Mouse (Mus musculus) retina, adult 2 months (tissue): ENCODE measurements at regions not wholly inside any gene's neighbourhood (a gene's known extent, or its start where the extent isn't known, plus 50 kb on each side); places are given as distances from the start of the nearest gene placed in this dataset.
"Not testable (repeated sequence)": the region's sequence is repeated elsewhere in the genome, so short reads cannot be mapped to it uniquely, and the experiment has no call there.

ENCODE experiments used
- DNase-seq: peaks from one replicate; pipeline ENCODE4 v3.0.0-alpha.2; 2012; ENCODE audit warnings: low read depth, low spot score

DNA sequence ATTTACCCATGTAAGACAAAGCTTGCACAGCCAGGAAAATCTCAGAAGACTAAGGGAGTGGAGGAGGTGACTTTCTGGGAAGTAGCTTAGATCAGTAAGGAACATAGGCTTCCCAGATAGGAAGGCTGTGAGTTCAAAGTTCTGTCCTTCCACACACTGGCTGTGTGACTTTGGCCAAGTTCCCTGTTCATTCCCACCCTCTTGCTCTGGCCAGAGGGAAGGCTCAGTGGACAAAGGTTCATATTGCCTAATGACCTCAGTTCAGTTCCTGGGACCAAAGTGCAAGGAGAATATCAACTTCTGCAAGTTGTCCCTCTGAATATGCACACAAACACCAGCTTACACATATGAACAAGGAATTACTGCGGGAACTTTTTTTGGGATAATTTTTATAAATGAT, 255.6 kb upstream of the Pik3r1 start:
- DNase-seq = no peak

DNA sequence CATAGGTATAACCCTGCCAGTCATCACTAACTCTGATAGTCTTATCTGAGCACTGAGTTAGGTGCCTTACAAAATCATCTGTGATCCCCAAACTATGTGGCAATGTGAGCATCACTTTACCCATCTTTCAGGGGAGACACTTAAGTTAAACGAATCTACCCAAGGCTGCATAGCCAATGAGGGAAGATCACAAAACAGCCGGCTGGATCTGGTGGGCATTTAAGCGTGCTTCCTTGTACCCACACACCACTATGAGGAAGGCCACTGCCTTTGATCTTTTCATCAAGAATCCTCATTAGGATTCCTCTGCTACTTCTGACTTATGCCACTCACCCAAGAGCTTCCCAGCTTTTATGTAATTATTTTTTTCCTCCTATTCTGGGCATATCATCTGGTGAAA, 257.1 kb upstream of the Pik3r1 start:
- no peak for DNase-seq

DNA sequence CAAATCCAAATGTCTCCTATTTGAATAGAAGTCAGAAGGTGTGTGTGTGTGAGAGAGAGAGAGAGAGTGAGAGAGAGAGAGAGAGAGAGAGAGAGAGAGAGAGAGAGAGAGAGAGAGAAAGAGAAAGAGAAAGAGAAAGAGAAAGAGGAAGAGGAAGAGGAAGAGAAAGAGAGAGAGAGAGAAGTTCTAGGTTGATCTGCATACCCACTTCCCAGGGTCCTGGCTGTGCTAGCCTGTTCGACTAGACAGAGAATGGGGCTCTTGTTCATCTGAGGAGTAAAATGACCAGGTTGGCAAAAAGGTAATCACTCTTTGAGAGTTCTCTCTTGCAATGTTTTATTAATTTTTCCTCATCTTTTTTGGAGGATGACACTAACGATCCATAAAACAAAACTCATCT, 257.5 kb upstream of the Pik3r1 start:
- DNase-seq = not testable (repeated sequence)

DNA sequence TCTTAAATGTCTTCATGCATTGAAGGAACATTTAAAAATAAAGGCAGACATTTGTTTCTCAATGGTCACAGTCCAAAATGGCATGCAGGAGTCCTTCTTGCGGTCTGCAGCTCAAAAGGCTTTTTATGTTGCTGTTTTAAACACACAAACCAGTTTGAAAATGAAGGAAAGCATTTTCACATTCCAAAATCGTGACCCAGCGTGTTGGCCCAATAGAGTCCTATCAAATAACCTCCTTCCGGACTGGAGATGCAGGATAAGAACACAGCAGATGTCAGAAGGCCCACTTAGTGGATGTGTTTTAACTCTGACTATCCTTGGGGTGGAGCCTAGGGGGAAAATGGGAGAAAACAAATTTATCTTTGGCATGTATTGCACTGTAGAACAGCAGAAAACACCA, 263.4 kb upstream of the Pik3r1 start:
- no peak for DNase-seq

DNA sequence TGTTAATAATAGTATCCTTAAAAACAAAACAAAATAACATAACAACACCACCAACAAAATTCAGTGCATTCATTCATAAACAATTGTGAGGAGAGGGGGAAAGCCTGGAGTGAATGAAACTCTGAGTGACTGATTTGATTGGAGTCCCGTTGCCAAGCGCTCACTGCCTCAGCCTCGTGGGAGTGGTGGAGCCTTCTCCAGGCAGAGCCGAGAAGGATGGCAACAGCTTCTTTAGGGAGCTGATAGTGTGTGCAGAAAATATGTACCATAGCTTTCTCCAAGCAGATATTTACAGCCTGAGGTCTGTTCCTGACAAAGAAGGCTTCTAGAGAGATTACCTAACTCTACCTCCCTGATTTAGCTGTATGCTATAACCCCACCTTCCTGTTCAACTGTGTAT, 266.5 kb upstream of the Pik3r1 start:
- DNase-seq = no peak

DNA sequence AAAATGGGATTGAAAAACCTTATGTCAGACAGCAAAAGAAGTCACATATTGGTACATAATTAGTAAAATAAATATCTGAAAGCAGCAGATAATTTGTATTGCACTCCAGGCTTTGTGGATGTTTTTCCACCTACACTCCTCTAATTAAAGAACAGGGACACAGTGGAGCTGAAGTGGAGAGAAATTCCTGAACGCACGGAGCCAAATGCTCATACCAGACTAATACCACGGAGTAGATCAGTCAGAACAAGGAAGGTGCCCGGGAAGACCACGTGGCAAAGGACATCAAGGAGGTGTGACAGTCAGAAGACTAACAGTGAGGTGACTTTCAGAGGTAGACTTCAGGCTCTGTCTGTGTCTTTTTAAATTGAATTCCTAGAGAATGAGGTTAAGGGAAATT, 268.0 kb upstream of the Pik3r1 start:
- DNase-seq = no peak

DNA sequence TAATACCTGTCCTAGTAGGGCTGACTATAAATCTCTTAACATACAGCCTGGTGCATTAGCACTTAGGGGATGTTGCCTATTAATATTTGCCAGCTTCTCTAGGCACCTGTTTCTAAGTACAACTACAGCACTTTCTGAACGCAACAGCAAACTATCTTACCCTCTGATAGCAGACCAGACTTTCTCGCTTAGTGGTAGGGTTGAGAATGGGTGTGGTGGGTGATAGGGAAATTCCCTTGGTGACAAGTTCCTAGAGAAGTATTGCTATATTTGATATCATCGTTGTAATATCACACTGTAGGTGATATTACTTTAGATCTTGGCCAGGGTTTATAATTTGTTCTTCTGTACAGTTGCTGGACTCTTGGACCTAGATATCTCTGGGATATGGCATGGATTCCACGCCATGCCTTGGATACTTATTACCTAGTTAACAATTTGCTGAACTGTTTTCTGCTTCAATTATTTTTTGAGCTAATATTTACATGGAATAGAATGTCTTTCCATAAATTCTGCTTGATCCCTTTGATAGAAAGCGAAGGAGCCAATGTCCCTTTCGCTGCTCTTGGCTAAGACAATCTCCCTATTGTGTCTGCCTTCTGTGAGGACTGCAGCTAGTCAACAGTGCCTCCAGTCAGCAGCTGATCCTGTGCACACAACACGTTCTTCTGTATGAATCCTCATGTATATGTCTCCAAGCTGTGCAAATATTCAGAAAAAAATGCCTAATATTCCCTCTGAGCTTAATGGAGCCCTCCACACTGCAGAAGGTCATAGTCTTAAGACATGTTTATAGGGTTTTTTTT, 269.0 kb upstream of the Pik3r1 start:
- no peak for DNase-seq

DNA sequence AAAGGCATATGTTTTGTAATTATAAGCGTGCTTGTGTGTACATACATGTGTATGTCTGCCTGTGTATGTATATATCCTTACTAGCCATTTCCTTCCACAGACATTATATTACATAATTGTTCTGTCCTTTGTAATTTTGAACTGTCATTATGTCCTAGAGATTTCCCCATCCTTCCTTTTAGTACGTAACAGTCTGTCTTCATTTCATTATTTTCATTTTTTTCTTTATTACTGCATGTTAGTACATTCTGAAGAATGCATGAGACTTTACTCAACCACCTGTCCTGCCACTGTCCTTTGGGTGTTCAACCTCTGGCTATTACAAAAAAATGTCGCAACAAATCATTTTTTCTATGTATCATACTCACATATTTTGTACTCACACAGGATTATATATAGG, 292.2 kb upstream of the Pik3r1 start:
- DNase-seq = no peak

DNA sequence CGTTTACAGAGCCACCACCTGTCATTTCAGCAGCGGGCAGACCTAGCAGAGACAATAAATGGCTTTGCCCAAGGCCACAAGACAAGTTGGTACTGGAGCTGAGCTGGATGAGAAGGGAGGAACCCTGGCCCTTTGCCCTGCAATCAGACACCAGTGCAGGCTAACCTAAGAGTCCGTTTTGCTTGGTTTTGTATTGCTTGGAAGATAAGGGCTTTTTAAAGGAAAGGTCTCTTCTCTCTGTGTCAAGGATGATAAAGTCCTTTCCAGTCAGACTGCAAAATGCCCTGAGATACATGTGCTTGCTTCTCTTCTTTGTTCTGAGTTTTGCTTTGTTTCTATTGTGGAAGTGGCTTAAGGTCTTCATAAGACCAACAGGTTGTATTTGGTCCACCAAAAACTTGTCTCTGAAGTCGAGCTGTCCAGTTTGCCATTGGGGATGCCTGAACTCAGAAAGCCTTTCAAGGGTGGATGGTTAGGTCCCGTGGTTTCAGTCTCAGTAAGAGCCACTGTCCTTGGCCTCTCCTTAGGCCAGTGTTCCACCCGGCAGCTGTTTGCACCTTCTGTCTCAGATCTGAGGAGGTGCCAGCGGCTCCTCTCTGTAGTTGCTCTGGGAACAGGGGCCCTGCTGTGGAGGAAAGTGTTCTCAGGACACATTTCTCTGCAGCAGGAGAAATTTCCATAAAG, 296.7 kb upstream of the Pik3r1 start:
- DNase-seq = no peak

DNA sequence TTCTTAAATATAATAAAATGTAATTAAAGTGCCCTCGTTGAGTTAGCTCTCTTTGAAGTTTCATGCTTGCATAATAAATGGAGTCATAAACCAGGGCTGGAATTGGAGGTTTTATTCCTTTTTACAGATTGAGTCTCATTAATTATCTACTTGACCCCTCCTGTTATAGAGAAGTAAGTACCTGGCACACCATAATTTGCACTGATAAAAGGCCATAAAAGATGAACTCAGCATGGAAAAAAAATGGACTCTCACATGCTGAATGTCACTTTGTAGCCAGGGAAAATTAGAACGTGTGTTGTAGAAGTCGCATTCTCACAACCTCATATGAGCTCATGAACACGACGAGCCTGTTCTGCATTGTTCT, 297.2 kb upstream of the Pik3r1 start:
- DNase-seq = no peak

DNA sequence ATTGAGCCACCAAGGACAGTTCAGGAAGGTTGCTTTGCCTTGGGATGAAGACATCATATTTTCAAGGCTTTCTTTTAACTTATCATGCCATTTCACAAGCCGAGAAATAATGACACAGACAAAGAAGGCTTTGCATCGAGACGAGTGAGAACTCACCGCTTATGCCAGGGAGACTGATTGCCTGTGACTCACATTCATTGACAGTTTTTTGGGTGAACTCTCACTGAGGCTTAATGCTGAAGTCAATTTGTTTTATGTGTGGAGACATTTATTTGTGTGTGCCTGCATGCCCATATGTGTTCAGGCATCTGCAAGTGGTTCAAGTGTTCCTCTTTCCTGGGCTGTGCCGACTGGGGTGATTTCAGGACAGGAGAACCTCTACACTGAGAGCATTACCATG, 297.8 kb upstream of the Pik3r1 start:
- no peak for DNase-seq

DNA sequence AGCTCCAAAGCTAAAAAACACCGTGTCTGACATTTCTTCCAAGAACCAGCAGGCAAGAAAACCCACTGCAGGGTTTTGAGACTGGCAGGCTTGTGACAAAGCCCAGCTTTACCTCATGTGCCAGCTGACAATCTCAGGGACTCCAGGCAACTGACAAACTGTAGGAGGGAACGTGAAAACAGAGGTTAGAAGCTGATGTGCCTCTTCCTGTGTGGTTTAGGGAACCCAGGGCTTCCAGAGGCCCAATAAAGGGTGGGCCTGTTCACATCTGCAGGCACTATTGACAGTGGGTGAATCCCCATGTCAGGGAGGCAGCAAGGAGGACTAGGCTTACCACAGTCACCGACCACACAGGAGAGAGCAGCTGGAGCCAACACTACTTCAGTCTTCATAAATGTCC, 302.7 kb upstream of the Pik3r1 start:
- DNase-seq = no peak

DNA sequence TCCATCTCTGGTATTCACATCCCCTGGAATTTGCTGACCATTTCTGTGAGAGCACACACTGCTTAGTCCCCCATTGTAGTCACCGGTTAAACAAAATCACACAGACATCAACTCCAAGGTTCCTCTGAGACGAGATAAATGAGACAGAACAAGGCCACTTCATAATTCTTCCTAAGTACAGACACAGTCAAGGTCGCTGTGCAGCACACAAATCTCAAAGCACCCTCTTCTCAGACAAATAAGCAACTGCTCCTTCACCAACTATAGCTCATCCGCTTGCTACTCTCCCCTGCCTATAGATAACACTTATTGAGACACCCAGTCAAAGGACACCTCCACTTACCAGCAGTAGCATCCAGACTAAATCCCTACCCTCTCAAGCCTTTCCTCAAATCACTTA, 304.3 kb upstream of the Pik3r1 start:
- no peak for DNase-seq

DNA sequence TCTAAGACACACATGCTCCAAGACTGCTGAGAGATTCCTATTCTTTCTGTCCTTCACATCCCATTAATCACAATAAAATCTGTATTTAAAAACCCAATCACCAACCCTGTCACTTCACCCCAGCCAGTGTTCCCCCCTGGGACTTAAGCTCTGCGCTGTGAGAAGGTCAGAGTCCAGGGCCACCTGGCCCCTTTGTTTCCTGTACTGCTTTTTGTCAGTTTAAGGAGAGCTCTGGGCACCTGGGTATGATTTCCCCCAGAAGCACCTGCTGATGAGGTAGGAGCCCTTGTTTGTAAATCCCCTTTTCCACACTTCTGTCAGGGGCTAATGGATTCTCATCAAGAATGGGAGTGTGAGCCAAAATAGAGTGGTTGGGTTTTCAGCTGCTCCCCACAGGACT, 319.7 kb upstream of the Pik3r1 start:
- no peak for DNase-seq

DNA sequence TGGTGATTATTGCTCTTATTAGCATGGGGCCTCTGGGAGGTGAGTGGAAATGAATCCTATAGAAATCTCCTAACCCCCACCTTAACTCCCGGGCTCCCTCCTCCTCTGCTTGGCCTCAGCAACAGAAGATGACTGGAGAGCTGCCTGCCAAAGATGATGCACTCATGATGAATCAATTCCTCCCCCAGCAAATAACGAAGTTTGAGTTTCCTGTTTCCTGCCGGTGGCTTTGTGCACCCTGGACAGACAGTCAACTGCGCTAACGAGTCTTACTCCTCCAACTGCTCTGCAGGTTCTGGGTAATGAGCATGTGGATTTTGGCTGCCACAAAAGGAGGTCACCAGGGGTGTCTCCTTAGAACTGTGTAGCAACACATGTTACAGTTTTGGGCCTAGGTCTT, 321.5 kb upstream of the Pik3r1 start:
- DNase-seq = no peak

DNA sequence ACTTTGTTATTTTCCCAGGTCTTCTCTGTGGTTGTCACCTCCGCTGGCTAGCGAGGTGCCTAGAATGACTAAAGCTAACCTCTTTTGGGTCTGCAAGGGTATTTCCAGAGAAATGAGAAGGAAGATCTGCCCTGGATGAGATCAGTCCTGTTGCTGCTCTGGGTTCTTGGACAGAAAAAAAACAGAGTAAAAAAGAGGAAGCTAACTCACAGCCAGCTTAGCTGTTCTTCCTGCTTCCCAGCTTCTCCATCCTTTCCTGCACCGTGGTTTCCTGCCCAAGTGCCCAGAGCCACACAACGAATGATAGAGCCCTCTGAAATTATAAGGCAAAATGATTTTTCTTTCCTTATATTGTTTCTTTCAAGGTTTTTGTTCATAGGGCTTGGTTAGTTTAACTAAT, 326.2 kb upstream of the Pik3r1 start:
- DNase-seq = no peak

DNA sequence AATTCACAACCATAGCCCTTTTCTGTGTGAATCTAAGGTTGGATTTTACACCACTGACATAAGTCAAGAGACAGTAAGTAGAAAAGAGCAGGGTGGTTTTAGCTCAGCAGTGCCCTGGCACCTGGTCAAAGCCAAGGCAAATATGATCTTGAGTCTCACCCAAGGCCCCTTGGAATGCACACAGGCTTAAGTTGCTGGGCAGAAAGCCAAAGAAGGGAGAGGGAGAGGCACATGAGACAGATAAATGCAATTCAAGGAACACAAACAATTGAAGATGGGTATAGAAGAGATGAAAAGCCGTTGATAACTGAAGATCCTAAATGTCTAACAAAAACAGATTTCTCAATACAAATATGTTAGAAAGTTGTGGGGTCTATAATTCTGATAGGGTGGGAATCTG, 335.1 kb upstream of the Pik3r1 start:
- DNase-seq = no peak

DNA sequence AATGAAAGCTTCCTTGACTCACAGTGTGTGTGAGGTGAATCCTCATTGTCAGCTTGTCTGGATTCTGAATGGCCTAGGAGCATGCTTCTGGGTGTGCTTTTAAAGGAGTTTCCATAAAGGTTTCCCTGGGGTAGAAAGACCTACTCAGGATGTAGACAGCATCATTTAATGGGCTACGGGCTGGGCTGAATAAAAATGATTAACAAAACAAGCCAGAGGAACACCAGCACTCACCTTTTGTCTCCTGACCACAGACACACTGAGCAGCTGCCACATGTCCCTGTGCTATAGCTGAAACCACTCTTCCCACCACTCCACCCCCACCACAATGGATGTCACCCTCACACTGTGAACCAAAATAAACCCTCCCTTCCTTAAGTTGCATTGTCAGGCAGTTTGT, 338.2 kb upstream of the Pik3r1 start:
- no peak for DNase-seq

DNA sequence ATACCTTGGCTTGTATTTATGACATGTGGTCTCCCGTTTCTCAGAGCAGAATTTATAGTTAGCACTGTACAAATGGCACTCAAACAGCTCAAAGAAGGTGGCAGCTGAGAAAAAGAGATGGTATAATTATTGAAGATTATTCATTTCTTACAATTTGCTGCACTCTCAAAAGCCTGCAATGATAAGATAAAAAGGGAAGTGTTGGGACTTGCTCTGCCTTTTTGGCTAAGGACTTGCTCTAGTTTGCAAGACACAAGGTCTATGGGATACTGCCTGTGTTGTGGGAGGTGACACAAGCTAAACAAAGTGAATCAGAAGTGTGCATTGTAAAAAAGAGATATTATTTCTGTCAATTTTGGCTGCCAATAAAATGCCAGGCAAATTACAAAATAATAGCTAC, 340.2 kb upstream of the Pik3r1 start:
- no peak for DNase-seq

DNA sequence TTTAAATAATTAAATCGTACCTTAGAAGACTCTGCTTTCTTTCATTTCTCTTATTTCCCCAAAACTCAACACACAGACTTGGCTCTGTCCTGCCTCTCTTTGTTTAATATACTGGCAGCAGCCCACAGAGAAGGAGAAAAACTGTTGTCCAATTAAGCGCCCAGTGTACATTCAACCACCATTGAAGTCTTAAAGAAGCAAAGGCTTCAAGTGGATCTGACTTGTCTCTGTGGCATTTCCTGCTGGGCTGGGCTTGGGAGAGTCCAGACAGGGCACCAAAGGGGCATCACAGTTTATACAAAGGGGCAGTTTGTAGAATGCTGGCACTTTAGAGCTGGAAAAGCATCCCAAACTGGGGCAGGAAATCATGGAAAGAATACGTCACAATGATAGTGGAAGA, 340.9 kb upstream of the Pik3r1 start:
- DNase-seq = no peak

DNA sequence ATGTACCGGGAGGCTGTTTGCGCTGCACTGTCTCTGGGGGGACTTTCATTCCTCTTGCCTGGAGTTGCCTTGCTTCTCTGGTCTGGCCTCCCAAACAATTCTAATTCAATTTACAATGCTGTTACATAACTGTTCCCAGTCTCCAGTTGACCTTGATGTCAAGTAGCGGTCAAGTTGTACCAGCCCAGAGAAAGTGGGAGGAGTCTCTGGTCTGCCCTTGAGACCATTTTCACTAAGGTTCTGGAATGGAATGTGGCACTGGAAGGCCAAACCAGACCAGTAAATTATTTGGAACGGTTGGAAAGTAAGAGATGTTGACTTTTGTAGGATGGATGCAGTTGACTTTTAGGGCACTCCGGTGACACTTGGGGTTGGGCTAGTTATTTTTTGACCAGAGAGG, 345.9 kb upstream of the Pik3r1 start:
- no peak for DNase-seq

DNA sequence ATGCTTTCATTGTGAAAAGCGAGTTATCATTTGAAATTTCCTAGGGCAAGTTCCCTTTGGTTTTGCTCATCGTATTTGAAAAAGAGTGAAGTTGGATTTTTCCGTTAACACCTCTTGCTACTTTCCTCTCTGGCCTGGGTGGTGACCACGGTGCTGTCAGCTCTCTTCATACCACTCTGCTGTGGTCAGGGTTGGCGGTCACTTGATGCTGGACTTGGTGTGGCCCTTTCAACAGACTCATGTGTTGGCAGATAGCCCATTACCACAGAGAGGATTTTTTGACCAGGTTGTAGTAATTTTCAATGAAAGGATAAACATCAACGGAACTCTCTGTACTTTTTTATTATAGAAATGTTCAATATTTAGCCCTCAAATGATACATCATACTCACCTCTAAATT, 354.3 kb upstream of the Pik3r1 start:
- DNase-seq = no peak

DNA sequence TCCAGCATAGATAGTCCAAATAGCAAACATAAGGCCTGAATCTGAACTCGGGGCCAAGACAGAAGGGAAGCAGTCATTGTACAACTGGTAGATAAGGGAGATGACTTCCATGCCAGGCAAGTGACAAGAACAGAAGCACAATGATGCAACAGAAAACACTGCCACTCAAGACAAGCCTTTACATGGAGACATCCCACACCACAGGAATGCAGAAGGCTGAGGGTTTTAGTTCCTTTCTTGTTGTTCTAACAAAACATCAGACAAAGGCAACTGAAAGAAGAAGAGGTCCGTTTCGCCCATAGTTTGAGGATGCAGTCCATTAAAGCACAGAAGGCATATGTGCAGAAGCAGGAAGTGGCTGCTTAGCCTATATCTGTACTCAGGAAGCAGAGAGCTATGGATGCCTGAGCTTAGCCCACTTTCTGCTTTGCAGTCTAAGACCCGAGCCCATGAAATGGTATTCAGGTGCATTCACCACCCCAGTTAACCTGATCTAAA, 360.0 kb upstream of the Pik3r1 start:
- DNase-seq = no peak
